Mouse (Mus musculus) heart, embryonic 10.5 days (tissue): Measurements from ENCODE around the gene Eef1a2. TPM values are rescaled to one million over a fixed set of nuclear protein-coding genes. Genes with fewer than 3 reads are reported as not detected.
A peak's percentile ranks its signal among the peaks of the same experiment; 100 is the strongest.

ENCODE experiments used
- DNase-seq: peaks from one replicate; pipeline ENCODE4 v3.0.0-alpha.2; 2017; ENCODE audit warnings: low spot score
- H3K27ac ChIP-seq: fragments of 300-500 bp; sonication (generic); 2 replicates; pipeline ENCODE4 v1.5.1; 2016; ENCODE audit warnings: mild to moderate bottlenecking
- H3K27me3 ChIP-seq: fragments of 300-500 bp; sonication (generic); 2 replicates; pipeline ENCODE4 v1.6.1; 2016; ENCODE audit warnings: mild to moderate bottlenecking; ENCODE audit not compliant: poor library complexity, insufficient read depth, severe bottlenecking
- H3K36me3 ChIP-seq: fragments of 300-500 bp; sonication (generic); 2 replicates; pipeline ENCODE4 v1.6.1; 2016; ENCODE audit warnings: mild to moderate bottlenecking, moderate library complexity
- H3K4me1 ChIP-seq: fragments of 300-500 bp; sonication (generic); 2 replicates; pipeline ENCODE4 v1.6.1; 2016; ENCODE audit warnings: mild to moderate bottlenecking
- H3K4me3 ChIP-seq: fragments of 300-500 bp; sonication (generic); 2 replicates; pipeline ENCODE4 v1.5.1; 2016; ENCODE audit warnings: mild to moderate bottlenecking, moderate library complexity
- H3K9me3 ChIP-seq: fragments of 300-500 bp; sonication (generic); 2 replicates; pipeline ENCODE4 v1.6.1; 2016; ENCODE audit warnings: mild to moderate bottlenecking, moderate library complexity
- WGBS: fragments of 180-500 bp; shearing (Covaris S2); methylation state at CpG from one replicate; pipeline ENCODE4 v1.1.7; 2016; 5-methylcytosine and 5-hydroxymethylcytosine counted together
- polyA plus RNA-seq: library from polyadenylated mRNA; unstranded; fragments of >200 nt; fragmentation: Nextera tagmentation; extraction: Ambion mirVana; gene quantifications from 2 replicates; pipeline ENCODE4 v1.2.1, GENCODE M21; 2016

Gene Eef1a2
- polyA plus RNA-seq, 1 experiment from 2014 or later, result 0.95 TPM

GRCm38 (mm10) chr2:181187121-181188000 lies 30.5 kb upstream of the Eef1a2 start, which contains the start of gene Ppdpf:
Gene Ppdpf, plus strand, starts transcription at chr2:181187247.
- Histone ChIP-seq H3K36me3 (peaks cover 10% of the 10 kb centered on the region), H3K4me3 (peak within 1 kb of the TSS; percentile 81), H3K4me1 (peaks cover 12% of the 10 kb centered on the region), H3K9me3 (no peaks in the 10 kb centered on the region), H3K27ac (peak within 1 kb of the TSS; percentile 98), H3K27me3 (0 out of 2 replicates have a peak, but pooled peaks cover 4% of the 10 kb centered on the region)
- DNase-seq, result peak; percentile 96
- WGBS, result under 1% methylated on average over 64 of the region's 64 CpGs

- peak overlapping the region; percentile 98 for H3K27ac ChIP-seq
- H3K9me3 ChIP-seq, result no peaks in the 10 kb centered on the region
- H3K4me3 ChIP-seq, result peak overlapping the region; percentile 81
- peaks cover 12% of the 10 kb centered on the region for H3K4me1 ChIP-seq
- under 1% methylated on average over 14 of the region's 14 CpGs for WGBS
- H3K27me3 ChIP-seq, result 0 out of 2 replicates have a peak, but pooled peaks cover 4% of the 10 kb centered on the region
- peaks cover 10% of the 10 kb centered on the region for H3K36me3 ChIP-seq
- peak; percentile 96 for DNase-seq
These were observed 29.8 kb upstream of the Eef1a2 start for GRCm38 (mm10) chr2:181186635-181187034.

GRCm38 (mm10) chr2:181180898-181181297 lies 24.1 kb upstream of the Eef1a2 start:
- H3K9me3 ChIP-seq, result no peaks in the 10 kb centered on the region
- H3K27ac ChIP-seq, result no peak overlapping the region
- H3K27me3 ChIP-seq, result 0 out of 2 replicates have a peak, but pooled peaks cover 4% of the 10 kb centered on the region
- no peak for DNase-seq
- H3K4me3 ChIP-seq, result no peak overlapping the region
- H3K36me3 ChIP-seq, result no peaks in the 10 kb centered on the region
- no peaks in the 10 kb centered on the region for H3K4me1 ChIP-seq
- WGBS, result 67% methylated on average over 6 of the region's 6 CpGs

GRCm38 (mm10) chr2:181178471-181178870 lies 21.7 kb upstream of the Eef1a2 start:
- WGBS, result 59% methylated on average over 5 of the region's 5 CpGs
- no peak for DNase-seq
- Histone ChIP-seq H3K4me3 (no peak overlapping the region), H3K27ac (no peak overlapping the region), H3K27me3 (no peaks in the 10 kb centered on the region), H3K9me3 (no peaks in the 10 kb centered on the region), H3K36me3 (no peaks in the 10 kb centered on the region), H3K4me1 (no peaks in the 10 kb centered on the region)

GRCm38 (mm10) chr2:181178015-181178414 lies 21.2 kb upstream of the Eef1a2 start:
- Histone ChIP-seq H3K27ac (no peak overlapping the region), H3K36me3 (no peaks in the 10 kb centered on the region), H3K27me3 (no peaks in the 10 kb centered on the region), H3K9me3 (no peaks in the 10 kb centered on the region), H3K4me3 (no peak overlapping the region), H3K4me1 (no peaks in the 10 kb centered on the region)
- WGBS, result 74% methylated on average over 3 of the region's 3 CpGs
- DNase-seq, result no peak

- Histone ChIP-seq H3K27ac (no peak overlapping the region), H3K27me3 (no peaks in the 10 kb centered on the region), H3K9me3 (no peaks in the 10 kb centered on the region), H3K4me1 (no peaks in the 10 kb centered on the region), H3K4me3 (no peak overlapping the region), H3K36me3 (no peaks in the 10 kb centered on the region)
- WGBS, result 77% methylated on average over 3 of the region's 3 CpGs
- no peak for DNase-seq
These were observed 17.8 kb upstream of the Eef1a2 start for GRCm38 (mm10) chr2:181174646-181175045.

GRCm38 (mm10) chr2:181166469-181166868 lies 9.7 kb upstream of the Eef1a2 start:
- WGBS, result 84% methylated on average over 5 of the region's 5 CpGs
- H3K36me3 ChIP-seq, result no peaks in the 10 kb centered on the region

GRCm38 (mm10) chr2:181160821-181161220 lies 4.0 kb upstream of the Eef1a2 start:
- peaks cover 28% of the 10 kb centered on the region for H3K4me1 ChIP-seq
- no peak overlapping the region for H3K4me3 ChIP-seq
- no peaks in the 10 kb centered on the region for H3K9me3 ChIP-seq
- DNase-seq, result no peak
- H3K36me3 ChIP-seq, result no peaks in the 10 kb centered on the region
- peaks cover 34% of the 10 kb centered on the region for H3K27me3 ChIP-seq
- H3K27ac ChIP-seq, result no peak overlapping the region
- 79% methylated on average over 4 of the region's 4 CpGs for WGBS

More at GRCm38 (mm10) chr2:181166469-181166868, 9.7 kb upstream of the Eef1a2 start:
- H3K9me3 ChIP-seq, result no peaks in the 10 kb centered on the region
- no peak for DNase-seq
- no peak overlapping the region for H3K4me3 ChIP-seq
- peaks cover 6% of the 10 kb centered on the region for H3K27me3 ChIP-seq
- H3K4me1 ChIP-seq, result no peaks in the 10 kb centered on the region
- no peak overlapping the region for H3K27ac ChIP-seq

- H3K27ac ChIP-seq, result 0 out of 2 replicates have a peak overlapping the region, but pooled peaks have one; percentile 6
- H3K36me3 ChIP-seq, result no peaks in the 10 kb centered on the region
- H3K4me3 ChIP-seq, result no peak overlapping the region
- peaks cover 40% of the 10 kb centered on the region for H3K27me3 ChIP-seq
- H3K9me3 ChIP-seq, result no peaks in the 10 kb centered on the region
- peaks cover 39% of the 10 kb centered on the region for H3K4me1 ChIP-seq
- no peak for DNase-seq
- 0% methylated on average over 2 of the region's 2 CpGs for WGBS
These were observed 3.0 kb upstream of the Eef1a2 start for GRCm38 (mm10) chr2:181159771-181160170.

- H3K4me1 ChIP-seq, result peaks cover 45% of the 10 kb centered on the region
- peak overlapping the region; percentile 6; the same call in 1 of the 2 replicates for H3K27ac ChIP-seq
- no peak overlapping the region; the same call in 1 of the 2 replicates for H3K4me3 ChIP-seq
- H3K36me3 ChIP-seq, result no peaks in the 10 kb centered on the region
- no peaks in the 10 kb centered on the region for H3K9me3 ChIP-seq
- DNase-seq, result no peak
- WGBS, result 44% methylated on average over 7 of the region's 7 CpGs
- H3K27me3 ChIP-seq, result peaks cover 47% of the 10 kb centered on the region
These were observed 2.3 kb upstream of the Eef1a2 start for GRCm38 (mm10) chr2:181159091-181159514.

- Histone ChIP-seq H3K27ac (no peak overlapping the region), H3K36me3 (no peaks in the 10 kb centered on the region), H3K27me3 (peaks cover 51% of the 10 kb centered on the region), H3K9me3 (no peaks in the 10 kb centered on the region), H3K4me3 (no peak overlapping the region), H3K4me1 (peaks cover 45% of the 10 kb centered on the region)
- WGBS, result 80% methylated on average over 2 of the region's 2 CpGs
- DNase-seq, result no peak
These were observed 1.7 kb upstream of the Eef1a2 start for GRCm38 (mm10) chr2:181158471-181158870.

GRCm38 (mm10) chr2:181157716-181158302 lies 995 bp upstream of the Eef1a2 start:
- Histone ChIP-seq H3K4me1 (peaks cover 45% of the 10 kb centered on the region), H3K27ac (no peak overlapping the region), H3K27me3 (peaks cover 55% of the 10 kb centered on the region), H3K4me3 (no peak overlapping the region), H3K36me3 (0 out of 2 replicates have a peak, but pooled peaks cover 2% of the 10 kb centered on the region), H3K9me3 (no peaks in the 10 kb centered on the region)
- no peak for DNase-seq
- 74% methylated on average over 6 of the region's 6 CpGs for WGBS

- no peak overlapping the region for H3K27ac ChIP-seq
- 66% methylated on average over 4 of the region's 4 CpGs for WGBS
- peak overlapping the region; percentile 61 for H3K4me3 ChIP-seq
- H3K4me1 ChIP-seq, result peaks cover 45% of the 10 kb centered on the region
- no peak for DNase-seq
- no peaks in the 10 kb centered on the region for H3K9me3 ChIP-seq
- H3K27me3 ChIP-seq, result peaks cover 61% of the 10 kb centered on the region
- H3K36me3 ChIP-seq, result 0 out of 2 replicates have a peak, but pooled peaks cover 7% of the 10 kb centered on the region
These were observed 366 bp upstream of the Eef1a2 start for GRCm38 (mm10) chr2:181157180-181157579.
